Mouse (Mus musculus) neural tube, embryonic 11.5 days (tissue): Measurements from ENCODE around the gene Spen. TPM values are rescaled to one million over a fixed set of nuclear protein-coding genes. Genes with fewer than 3 reads are reported as not detected.
"Not testable (repeated sequence)": the region's sequence is repeated elsewhere in the genome, so short reads cannot be mapped to it uniquely, and the experiment has no call there.

ENCODE experiments used
- ATAC-seq: fragments of 200-750 bp; cut with Nextera tagmentation; 2 replicates; pipeline ENCODE4 v1.8.0; 2017; ENCODE audit warnings: moderate number of reproducible peaks, mild to moderate bottlenecking, moderate TSS enrichment, moderate library complexity; ENCODE audit not compliant: insufficient read depth, low FRiP score, low TSS enrichment
- DNase-seq: peaks from one replicate; pipeline ENCODE4 v3.0.0-alpha.2; 2015; ENCODE audit warnings: low spot score
- H3K27ac ChIP-seq: fragments of 300-500 bp; sonication (generic); 2 replicates; pipeline ENCODE4 v1.5.1; 2014; ENCODE audit warnings: low read depth, mild to moderate bottlenecking, low read length
- H3K27me3 ChIP-seq: fragments of 300-500 bp; sonication (generic); 2 replicates; pipeline ENCODE4 v1.6.1; 2014; ENCODE audit warnings: mild to moderate bottlenecking, low read length, mixed read lengths; ENCODE audit not compliant: control insufficient read depth, insufficient read depth
- H3K36me3 ChIP-seq: fragments of 300-500 bp; sonication (generic); 2 replicates; pipeline ENCODE4 v1.6.1; 2014; ENCODE audit warnings: mild to moderate bottlenecking, low read length, moderate library complexity, mixed read lengths; ENCODE audit not compliant: control insufficient read depth, insufficient read depth
- H3K4me1 ChIP-seq: fragments of 300-500 bp; sonication (generic); 2 replicates; pipeline ENCODE4 v1.6.1; 2014; ENCODE audit warnings: low read length, mixed read lengths; ENCODE audit not compliant: control insufficient read depth, insufficient read depth
- H3K4me2 ChIP-seq: fragments of 300-500 bp; sonication (generic); 2 replicates; pipeline ENCODE4 v1.6.1; 2014; ENCODE audit warnings: low read depth, mild to moderate bottlenecking, moderate library complexity
- H3K4me3 ChIP-seq: fragments of 300-500 bp; sonication (generic); 2 replicates; pipeline ENCODE4 v1.5.1; 2014; ENCODE audit warnings: low read depth, low read length
- H3K9ac ChIP-seq: fragments of 300-500 bp; sonication (generic); 2 replicates; pipeline ENCODE4 v1.6.1; 2014; ENCODE audit warnings: mild to moderate bottlenecking, low read length
- H3K9me3 ChIP-seq: fragments of 300-500 bp; sonication (generic); 2 replicates; pipeline ENCODE4 v1.6.1; 2016; ENCODE audit warnings: low read length; ENCODE audit not compliant: control insufficient read depth
- WGBS: fragments of 180-500 bp; shearing (Covaris S2); extraction: QIAGEN DNeasy Blood & Tissue Kit; methylation state at CpG from one replicate; pipeline ENCODE4 v1.1.7; 2014; 5-methylcytosine and 5-hydroxymethylcytosine counted together
- polyA plus RNA-seq: library from polyadenylated mRNA; unstranded; fragments of >200 nt; fragmentation: Nextera tagmentation; extraction: Ambion mirVana; gene quantifications from 2 replicates; pipeline ENCODE4 v1.2.1, GENCODE M21; 2014

Gene Spen
- polyA plus RNA-seq, 1 experiment from 2014 or later: 16.2 TPM

- WGBS: 86% methylated on average over 7 of the region's 7 CpGs
- no peak for ATAC-seq
Measured at GRCm38 (mm10) chr4:141572668-141573358, 34.4 kb upstream of the Spen start.

GRCm38 (mm10) chr4:141571934-141572333, 33.5 kb upstream of the Spen start:
- H3K4me1 ChIP-seq: no peaks in the 10 kb centered on the region
- H3K4me3 ChIP-seq: no peak overlapping the region
- DNase-seq (no peak), ATAC-seq (no peak)
- no peaks in the 10 kb centered on the region for H3K36me3 ChIP-seq
- H3K4me2 ChIP-seq: no peak overlapping the region
- no peak overlapping the region for H3K27ac ChIP-seq
- H3K9me3 ChIP-seq: no peaks in the 10 kb centered on the region
- no peaks in the 10 kb centered on the region for H3K27me3 ChIP-seq
- 59% methylated on average over 10 of the region's 10 CpGs for WGBS
- no peak overlapping the region for H3K9ac ChIP-seq

More at GRCm38 (mm10) chr4:141572668-141573358, 34.4 kb upstream of the Spen start:
- no peak for DNase-seq
- Histone ChIP-seq H3K4me3 (no peak overlapping the region), H3K4me2 (no peak overlapping the region), H3K9ac (no peak overlapping the region), H3K27me3 (no peaks in the 10 kb centered on the region), H3K9me3 (no peaks in the 10 kb centered on the region), H3K4me1 (no peaks in the 10 kb centered on the region), H3K36me3 (no peaks in the 10 kb centered on the region; the same call in 1 of the 2 replicates), H3K27ac (no peak overlapping the region)

DNA sequence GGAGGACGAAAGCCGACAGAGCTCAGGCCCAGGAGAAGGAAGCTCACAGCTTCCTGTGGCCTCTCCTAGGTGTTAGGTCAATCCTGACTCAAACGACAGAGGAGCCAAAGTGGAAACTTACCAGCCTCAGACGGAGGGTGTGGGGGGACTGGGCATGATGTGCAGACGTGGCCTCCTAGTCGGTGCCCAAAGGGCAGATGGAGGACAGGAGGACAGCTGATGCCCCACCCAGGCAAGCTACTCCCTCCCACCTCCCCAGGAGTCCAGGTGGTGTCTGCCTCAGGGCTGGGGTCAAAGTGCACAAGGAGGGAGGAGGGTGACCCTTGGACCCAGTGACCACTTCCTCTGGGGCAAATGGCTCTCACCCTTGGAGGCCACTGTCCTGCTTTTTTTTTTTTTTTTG, 32.9 kb upstream of the Spen start:
- Histone ChIP-seq H3K36me3 (no peaks in the 10 kb centered on the region), H3K9ac (no peak overlapping the region), H3K27ac (no peak overlapping the region), H3K27me3 (no peaks in the 10 kb centered on the region), H3K4me1 (no peaks in the 10 kb centered on the region), H3K4me2 (no peak overlapping the region), H3K9me3 (no peaks in the 10 kb centered on the region), H3K4me3 (no peak overlapping the region)
- ATAC-seq: no peak
- WGBS: 61% methylated on average over 6 of the region's 6 CpGs
- DNase-seq: no peak

DNA sequence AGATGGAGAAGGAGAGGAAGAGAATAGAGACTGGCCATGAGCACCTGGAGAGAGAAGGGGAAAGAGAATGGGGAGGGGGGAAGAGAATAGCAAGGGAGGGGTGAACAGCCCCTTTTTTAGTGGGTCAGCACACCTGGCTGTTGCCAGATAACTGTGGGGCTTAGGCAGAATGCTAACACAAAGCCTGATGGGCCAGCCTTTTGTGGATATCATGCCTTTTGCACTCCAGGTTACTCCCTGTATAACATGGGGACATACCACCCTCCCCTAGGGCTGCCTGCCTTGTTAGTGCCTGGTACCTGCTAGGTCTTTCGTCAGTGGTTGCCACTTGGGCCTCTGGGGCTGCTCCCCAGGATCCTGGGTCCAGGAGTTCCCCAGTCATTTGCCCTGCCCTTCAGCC, 32.4 kb upstream of the Spen start:
- 83% methylated on average over 1 of the region's 1 CpGs for WGBS

GRCm38 (mm10) chr4:141570004-141570403, 31.6 kb upstream of the Spen start:
- Histone ChIP-seq H3K27me3 (no peaks in the 10 kb centered on the region), H3K36me3 (no peaks in the 10 kb centered on the region), H3K27ac (no peak overlapping the region), H3K4me1 (no peaks in the 10 kb centered on the region), H3K4me2 (no peak overlapping the region), H3K9ac (no peak overlapping the region), H3K4me3 (no peak overlapping the region), H3K9me3 (no peaks in the 10 kb centered on the region)
- DNase-seq (no peak), ATAC-seq (no peak)
- 55% methylated on average over 6 of the region's 6 CpGs for WGBS

More for the DNA sequence above, 32.4 kb upstream of the Spen start:
- H3K9me3 ChIP-seq: no peaks in the 10 kb centered on the region
- H3K36me3 ChIP-seq: no peaks in the 10 kb centered on the region
- H3K4me1 ChIP-seq: no peaks in the 10 kb centered on the region
- DNase-seq (no peak), ATAC-seq (no peak)
- H3K4me2 ChIP-seq: no peak overlapping the region
- no peak overlapping the region for H3K4me3 ChIP-seq
- no peak overlapping the region for H3K27ac ChIP-seq
- no peak overlapping the region for H3K9ac ChIP-seq
- no peaks in the 10 kb centered on the region for H3K27me3 ChIP-seq

DNA sequence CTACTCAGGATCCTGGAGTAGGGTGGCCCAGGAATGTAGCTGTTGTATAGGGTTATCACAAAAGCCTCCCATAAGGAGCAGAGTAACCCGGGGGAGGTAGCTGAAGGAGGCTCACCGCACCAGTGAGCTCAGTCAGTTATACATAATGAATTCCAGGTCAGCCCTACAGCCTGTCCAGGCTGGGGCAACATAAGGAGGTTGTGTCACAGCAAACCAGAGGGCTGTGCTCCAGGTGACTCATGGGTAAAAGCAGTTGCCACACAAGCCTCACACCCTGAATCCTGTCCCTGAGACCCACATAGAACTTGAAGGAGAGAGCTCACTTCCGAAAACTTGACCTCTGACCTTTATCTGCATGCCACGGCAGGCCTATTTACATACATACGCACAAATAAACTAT, 30.6 kb upstream of the Spen start:
- Histone ChIP-seq H3K4me1 (no peaks in the 10 kb centered on the region), H3K4me2 (no peak overlapping the region), H3K4me3 (no peak overlapping the region), H3K9ac (no peak overlapping the region), H3K9me3 (no peaks in the 10 kb centered on the region), H3K36me3 (no peaks in the 10 kb centered on the region), H3K27ac (no peak overlapping the region), H3K27me3 (no peaks in the 10 kb centered on the region)
- no peak for DNase-seq
- WGBS: 93% methylated on average over 5 of the region's 5 CpGs
- ATAC-seq: no peak

- H3K27ac ChIP-seq, DNase-seq, H3K9me3 ChIP-seq, H3K4me2 ChIP-seq, H3K4me1 ChIP-seq, H3K4me3 ChIP-seq, H3K27me3 ChIP-seq, H3K9ac ChIP-seq, H3K36me3 ChIP-seq, ATAC-seq: not testable (repeated sequence)
- WGBS: 86% methylated on average over 7 of the region's 7 CpGs
Measured at GRCm38 (mm10) chr4:141567174-141567573, 28.8 kb upstream of the Spen start.

- Histone ChIP-seq H3K9me3 (no peaks in the 10 kb centered on the region), H3K4me2 (no peak overlapping the region), H3K27me3 (no peaks in the 10 kb centered on the region), H3K4me1 (no peaks in the 10 kb centered on the region), H3K27ac (no peak overlapping the region), H3K4me3 (no peak overlapping the region), H3K36me3 (no peaks in the 10 kb centered on the region), H3K9ac (no peak overlapping the region)
- WGBS: 88% methylated on average over 6 of the region's 6 CpGs
- DNase-seq: no peak
- ATAC-seq: no peak
Measured at GRCm38 (mm10) chr4:141566187-141566586, 27.8 kb upstream of the Spen start.

DNA sequence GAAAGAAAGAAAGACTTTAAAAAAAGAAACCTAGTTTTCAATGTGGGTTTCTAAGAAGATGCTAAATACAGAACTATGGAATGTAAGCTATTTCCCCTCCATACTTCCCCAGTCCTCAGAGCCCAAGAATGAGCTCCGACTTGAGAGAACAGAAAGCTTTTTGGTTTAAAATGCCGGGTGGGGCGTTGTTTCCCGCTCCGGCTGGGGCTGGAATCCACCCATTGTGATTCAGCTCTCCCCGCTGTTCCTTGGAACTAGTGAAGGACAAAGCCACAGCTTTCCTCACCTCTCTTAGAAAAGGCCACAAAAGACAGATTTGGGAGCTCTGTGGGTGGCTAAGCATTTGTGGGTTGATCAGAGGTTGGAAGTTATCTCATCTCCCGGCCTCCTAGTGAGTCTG, 26.9 kb upstream of the Spen start:
- Histone ChIP-seq H3K27me3 (no peaks in the 10 kb centered on the region), H3K4me1 (no peaks in the 10 kb centered on the region), H3K4me2 (no peak overlapping the region), H3K4me3 (no peak overlapping the region), H3K36me3 (no peaks in the 10 kb centered on the region), H3K9ac (no peak overlapping the region), H3K27ac (no peak overlapping the region), H3K9me3 (no peaks in the 10 kb centered on the region)
- no peak for DNase-seq
- ATAC-seq: no peak
- 51% methylated on average over 7 of the region's 7 CpGs for WGBS
